Mouse (Mus musculus) frontal cortex, postnatal 14 days (tissue): Measurements from ENCODE around the gene Bhmt2.
A peak's percentile ranks its signal among the peaks of the same experiment; 100 is the strongest.

Experiments used
- DNase-seq, 2 experiments: peaks; one replicate each; pipeline ENCODE4 v3.0.0; 2022; ENCODE audit warnings: low spot score in 2 of 2

Gene Bhmt2

DNA sequence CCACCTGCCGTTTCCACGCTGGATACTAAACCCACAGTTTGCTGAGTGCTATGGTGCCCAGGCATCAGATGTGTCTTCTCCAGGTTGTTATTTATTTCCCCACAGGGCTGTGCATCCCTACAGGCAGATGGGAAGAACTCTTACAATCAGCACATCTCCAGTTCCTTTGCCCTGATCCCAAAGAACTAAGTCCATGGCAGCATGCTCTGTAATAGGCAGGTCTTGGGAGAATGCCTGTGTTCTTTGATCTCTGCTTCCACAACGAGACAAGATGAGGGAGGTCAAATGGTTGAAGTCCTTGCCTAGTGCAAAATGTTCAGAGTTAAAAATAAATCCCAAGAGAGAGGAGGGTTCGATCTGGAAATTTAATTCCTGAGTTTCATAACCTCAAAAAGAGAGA lies 34.5 kb downstream of the Bhmt2 start:
- no peak for DNase-seq

DNA sequence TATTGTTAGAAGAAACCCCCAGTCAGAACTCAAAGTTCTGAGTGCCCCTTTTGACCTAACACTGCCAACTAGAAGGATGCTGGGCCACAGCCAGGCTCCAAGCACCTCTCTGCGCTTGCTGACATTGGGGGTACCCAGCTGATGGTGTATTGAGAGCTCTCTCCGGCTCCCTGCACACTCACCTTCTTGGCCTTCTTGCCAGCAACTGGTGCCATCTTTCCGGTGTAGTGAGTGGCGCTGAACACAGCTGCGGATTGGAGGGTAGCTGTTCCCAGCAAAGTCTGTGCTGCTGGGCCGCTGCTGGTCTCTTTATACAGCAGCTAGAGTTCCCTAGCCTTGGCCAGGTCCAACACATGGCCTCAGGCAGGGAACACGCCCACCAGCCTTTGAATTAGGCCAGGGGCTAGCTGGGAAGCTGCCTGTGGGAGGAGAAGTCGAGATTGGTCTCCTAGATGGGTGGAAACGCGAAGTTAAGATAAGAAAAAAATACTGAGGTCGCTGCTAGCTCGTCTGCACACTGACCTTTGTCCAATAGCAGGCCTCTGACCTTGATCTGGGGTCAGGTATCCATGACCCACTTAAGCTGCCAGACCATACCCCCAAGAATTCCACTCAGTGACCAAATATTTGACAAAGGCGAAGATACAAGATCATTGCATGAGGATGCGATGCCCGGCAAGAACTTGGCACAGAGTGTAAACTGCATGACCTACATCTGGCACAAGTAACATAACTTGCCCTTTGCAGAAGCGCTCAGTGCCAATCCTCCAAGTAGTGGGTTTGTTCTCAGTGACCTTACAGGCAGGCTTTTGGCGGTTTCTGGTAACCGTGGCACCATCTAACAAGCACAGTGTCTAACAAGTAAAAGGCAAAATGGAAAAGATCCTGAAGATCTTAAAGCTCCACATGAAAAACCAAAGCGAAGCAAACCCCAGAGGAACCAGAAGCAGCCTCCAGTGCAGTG lies 36.5 kb downstream of the Bhmt2 start, which contains the start of gene Bhmt:
Bhmt (minus strand) TSS at position 680 of the 964 bp plus-strand sequence.
- DNase-seq = no peak

DNA sequence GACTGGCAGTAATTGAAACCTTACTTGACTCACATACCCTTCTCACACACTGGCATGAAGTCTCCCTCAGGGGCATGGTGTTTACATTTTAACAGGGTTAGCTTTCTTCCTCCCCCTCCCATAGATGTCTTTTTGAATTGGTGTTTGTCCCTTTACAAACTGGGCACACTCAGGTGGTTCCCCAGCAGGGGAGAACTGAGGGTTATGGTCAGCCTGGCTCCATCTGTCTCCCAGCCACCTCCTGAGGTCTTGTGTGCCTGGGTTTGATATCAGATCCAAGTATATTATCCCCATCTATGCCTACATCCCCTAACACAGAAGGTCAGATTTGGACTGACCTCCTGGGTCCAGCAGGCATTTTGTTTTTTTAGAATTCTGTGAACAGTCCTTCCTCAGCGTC lies 37.5 kb downstream of the Bhmt2 start:
- DNase-seq = no peak

DNA sequence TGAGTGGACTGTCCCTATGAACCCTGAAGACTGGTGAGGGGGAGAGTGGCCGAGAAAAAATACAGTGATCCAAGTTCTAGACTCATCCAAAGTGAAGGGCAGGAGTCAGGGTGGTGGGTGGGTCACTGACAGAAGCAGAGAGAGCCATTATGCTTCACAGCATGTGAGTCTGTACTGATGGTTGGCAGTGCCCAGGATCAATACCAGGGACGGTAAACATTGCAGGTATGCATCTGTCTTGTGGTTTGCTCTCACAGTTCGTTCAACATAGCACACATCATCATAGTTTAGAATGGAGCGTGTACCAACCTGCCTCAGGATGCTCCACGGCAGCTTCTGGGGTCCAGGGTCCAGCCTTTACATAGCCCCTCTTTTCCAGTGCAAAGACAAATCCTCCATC lies 41.2 kb downstream of the Bhmt2 start:
- DNase-seq = no peak

DNA sequence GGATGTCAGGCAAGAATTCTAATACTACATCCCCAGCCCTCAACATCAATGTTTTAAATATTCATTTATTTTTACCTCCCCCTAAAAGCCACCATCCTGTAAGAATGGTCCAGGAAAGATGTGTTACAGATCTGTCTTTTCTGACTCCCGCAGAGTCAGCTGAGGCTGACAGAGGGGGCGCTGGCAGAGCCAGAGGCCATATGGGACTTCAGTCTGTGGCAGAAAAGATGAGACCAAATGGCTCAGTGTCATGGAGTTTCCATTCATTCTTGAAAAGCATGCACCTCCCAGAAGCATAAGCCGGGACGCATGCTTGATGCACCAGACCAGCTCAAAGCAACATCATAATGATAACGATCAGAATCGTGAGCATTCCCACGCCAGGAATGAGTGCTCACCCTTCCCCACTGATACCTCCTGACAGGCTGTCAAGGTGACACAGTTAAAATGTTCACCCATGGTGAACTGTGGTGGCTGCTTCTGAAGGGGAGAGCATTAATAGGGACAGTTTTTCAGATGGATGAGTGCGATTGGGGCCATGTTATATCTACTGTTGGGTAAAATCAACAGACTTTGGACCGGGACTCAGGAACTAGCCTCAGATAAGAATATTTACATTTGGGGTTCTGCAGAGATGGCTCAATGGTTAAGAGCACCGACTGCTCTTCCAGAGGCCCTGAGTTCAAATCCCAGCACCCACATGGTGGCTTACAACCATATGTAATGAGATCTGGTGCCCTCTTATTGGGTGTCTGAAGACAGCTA lies 43.0 kb downstream of the Bhmt2 start:
- no peak for DNase-seq

DNA sequence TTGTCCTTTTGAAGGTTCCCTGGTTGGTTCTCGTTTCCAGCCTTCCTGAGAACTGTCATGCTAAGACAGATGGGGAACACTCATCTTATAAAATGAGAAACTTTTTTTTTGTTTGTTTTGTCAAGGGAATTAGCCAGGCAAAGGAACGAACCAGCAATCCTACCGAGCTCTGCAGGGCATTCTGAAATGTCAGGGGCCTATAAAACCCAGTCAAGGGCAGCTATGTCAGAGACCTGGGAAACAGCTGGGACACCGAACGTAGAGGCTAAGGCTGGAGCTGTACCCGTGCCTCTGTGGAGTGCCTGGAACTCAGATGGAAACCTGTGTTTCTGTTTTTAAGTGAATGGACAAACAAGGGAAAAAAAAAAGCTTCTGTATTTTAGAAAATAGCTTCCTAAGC lies 45.2 kb downstream of the Bhmt2 start:
- DNase-seq = no peak

DNA sequence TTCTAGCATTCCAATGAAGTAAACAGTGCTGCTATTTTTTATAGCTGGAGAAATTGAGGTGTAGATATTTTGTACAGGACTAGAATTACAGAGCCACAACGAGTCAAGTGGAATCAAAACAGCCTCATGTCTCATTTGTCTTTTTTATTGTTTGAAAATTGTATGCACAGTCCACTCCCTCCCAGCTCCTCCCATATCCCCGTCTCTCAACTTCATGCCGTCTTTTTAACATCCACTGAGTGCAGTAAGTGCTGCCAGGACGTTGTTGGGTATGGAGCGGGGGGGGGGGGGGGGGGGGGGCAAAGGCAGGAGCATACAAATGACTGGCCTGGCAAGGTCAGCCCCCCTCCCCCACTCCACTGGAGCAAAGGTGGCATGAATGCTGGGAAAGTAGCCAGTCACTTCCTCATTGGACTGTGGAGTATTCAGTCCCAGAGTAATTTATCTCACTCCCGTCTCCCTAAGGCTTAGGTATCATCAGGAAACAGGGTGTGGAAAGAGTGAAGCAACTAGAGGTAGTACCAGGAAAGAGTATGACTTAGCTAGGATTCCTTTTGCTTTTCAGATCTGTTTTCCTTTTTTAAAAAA lies 59.6 kb downstream of the Bhmt2 start:
- DNase-seq = no peak

DNA sequence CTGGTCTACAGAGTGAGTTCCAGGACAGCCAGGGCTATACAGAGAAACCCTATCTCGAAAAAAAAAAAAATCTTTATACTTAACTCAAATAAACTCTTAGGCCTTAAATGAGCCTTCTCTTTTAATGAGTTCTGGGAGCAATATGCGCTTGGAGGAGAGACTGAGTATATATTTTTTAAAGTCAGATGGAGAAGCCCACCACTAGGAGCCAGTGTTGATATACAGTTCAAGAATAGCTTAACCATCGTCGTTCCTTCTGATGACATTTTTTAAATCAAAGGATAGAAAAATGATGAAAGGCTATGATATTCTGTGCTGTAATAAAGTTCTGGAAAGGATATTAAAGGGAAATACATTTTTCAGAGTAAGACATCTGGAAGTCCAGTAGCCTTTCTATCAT lies 60.3 kb downstream of the Bhmt2 start:
- DNase-seq = no peak

DNA sequence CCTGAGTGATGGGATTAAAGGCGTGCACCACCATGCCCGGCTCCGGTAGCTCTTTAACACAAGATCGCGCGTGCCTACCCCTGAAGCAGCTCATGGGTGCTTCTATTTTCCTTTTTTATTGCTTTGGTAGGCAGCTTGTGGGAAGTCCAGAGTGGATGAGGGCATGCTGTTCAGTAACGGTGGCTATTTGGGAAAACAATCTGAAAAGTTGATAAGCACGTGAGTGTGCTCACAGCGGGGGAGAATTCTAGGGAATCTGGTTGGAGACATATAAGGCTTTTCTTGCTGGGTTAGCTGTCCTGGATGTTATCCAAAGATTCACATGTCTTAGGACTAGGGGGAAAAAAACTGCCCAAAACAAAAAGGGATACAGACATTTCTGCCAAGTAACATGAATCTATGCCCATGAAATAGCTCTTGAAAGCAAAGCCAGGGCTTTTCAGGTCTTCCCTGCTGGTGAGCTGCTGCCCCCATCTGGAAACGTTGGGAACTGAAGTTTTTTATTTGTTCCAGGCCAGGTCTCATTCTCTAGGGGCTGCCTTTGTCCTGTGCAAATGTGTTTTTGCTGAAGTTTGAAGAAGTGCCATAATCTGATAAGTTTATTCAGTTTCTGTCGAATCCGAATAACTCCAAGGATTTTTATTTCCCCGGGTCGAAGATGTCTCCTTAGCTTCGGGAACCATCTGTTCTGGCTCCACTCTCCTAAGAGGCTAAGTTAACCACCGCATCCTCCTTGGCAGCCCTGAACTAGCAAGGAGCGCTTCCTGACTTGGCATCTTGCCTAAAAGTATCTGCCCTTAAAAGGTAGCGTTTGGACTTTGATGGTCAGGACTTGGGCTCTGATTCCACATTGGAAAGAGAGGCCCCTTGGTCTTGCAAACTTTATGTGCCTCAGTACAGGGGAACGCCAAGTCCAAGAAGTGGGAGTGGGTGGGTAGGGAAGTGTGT lies 61.2 kb downstream of the Bhmt2 start:
- DNase-seq = peak; percentile 61 to 84

DNA sequence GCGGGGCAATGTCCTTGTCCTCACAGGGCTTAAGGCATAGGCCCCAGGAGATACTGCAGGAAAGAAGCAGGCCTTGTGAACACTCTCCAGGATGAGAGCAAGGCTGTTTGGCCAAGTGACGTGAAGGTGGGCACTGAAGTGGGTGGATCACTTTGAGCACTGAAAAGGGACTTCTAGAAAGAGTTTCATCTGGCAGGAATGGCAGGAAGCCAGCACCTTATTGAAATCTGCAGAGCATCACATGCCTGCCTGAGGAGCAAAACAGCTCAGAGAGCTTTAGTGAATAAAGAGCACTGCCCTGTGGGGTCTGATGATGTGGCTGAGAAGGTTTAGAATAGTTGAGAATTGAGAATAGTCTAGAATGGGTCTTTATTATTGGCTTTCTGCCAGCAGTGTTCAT lies 65.6 kb downstream of the Bhmt2 start:
- no peak for DNase-seq

DNA sequence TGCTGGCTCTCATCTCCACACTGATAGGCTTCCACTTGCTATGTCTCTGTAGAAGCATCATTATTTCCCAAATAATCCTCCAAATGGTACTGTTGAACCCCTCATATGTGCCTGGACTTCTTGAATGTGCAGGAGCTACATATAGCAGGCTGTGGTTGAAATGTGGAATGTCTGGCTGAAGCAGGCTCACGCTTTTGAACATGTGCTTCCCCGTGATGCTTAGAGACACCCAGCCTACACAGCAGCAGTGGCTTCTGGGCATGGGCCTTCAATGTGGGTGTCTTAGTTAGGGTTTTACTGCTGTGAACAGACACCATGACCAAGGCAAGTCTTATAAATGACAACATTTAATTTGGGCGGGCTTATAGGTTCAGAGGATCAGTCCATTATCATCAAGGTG lies 66.4 kb downstream of the Bhmt2 start:
- DNase-seq = no peak

DNA sequence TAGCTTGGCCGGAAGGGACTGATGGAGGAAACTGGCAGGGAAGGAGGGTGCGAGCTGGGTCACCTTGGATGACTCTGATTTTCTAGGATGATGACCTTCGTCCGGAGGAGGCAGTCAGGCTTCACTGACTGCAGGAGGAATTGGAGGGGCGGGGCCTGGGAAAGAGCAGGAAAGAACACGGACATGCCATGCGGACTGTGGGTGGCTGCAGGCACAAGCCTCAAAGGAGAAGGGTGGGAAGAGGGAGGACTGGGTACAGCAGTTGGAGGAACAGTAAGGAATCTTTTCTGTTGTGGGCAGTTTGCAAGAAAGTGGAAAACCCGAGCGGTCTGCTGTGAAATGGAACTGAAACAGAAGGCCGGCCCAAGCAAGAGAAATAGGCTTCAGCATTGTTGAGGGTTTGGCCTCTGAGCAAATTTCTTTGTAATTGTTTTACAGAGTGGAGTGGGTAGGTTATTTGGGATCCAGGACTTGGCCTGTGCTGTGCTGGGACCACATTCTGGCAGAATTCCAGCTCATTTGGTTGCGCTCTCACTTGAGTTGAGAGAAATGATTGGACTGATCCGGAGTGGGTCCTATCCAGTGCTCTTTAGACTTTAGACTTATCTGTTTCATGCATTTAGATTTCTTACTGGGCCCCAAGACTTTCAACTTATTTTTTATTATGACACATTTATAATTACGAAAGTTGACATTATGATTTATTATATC lies 67.1 kb downstream of the Bhmt2 start:
- DNase-seq = no peak
